Mouse (Mus musculus) neutrophil, adult 65 days (primary cell): Measurements from ENCODE around the gene Gm2030. TPM values are rescaled to one million over a fixed set of nuclear protein-coding genes. Genes with fewer than 3 reads are reported as not detected.

Source experiments
- total RNA-seq: library from RNA; stranded (reverse); gene quantifications from 2 replicates; pipeline ENCODE4 v1.2.4, GENCODE M21; 2023

Gm2030 gene
- total RNA-seq: not detected in 2 replicates

GRCm38 (mm10) chrX:26309944-26310343 is at the start of gene Gm2030:
Gene Gm2030 (minus strand): TSS chrX:26310044.

Other genes with a start within 250 kb of the Gm2030 start
- gene Gm2012, start 78.7 kb downstream of the Gm2030 start, total RNA-seq: not detected in 2 replicates
- not detected in 2 replicates for gene Slx, start 235.5 kb upstream of the Gm2030 start, total RNA-seq